Comparison of ENCODE assay signal across 8 mouse cellular contexts in genomic region chr11:97702393-97702745, GRCm38 (mm10). TPM values are rescaled to one million over a fixed set of nuclear protein-coding genes. Genes with fewer than 3 reads are reported as not detected.
DNase-seq lines count a peak whose midpoint lies in the region; ATAC-seq and TF ChIP-seq lines count a peak whose summit lies in the region.

No protein-coding gene starts in this region.

- H3K4me1 ChIP-seq in heart, embryonic 16.5 days (ENCODE audit: control insufficient read depth, insufficient read depth, low read length) = peaks cover 32% of the 10 kb centered on the region
- peaks cover 38% of the 10 kb centered on the region for H3K4me1 ChIP-seq in liver, postnatal 0 days (ENCODE audit: insufficient read depth)
- H3K4me1 ChIP-seq in neural tube, embryonic 13.5 days (replicated peaks) = peaks cover 41% of the 10 kb centered on the region

- H3K36me3 ChIP-seq in heart, embryonic 16.5 days (ENCODE audit: control insufficient read depth, insufficient read depth) = peaks cover 8% of the 10 kb centered on the region
- H3K36me3 ChIP-seq in liver, postnatal 0 days (replicated peaks; ENCODE audit: insufficient read depth, low read length) = peaks cover 20% of the 10 kb centered on the region
- peaks cover 21% of the 10 kb centered on the region for H3K36me3 ChIP-seq in neural tube, embryonic 13.5 days

- TF ChIP-seq EP300 in liver, postnatal 0 days (IDR thresholded peaks at IDR 0.05; ENCODE audit: low read depth) = no peak; the same call in 1 of the 2 replicates

- peak overlapping the region; percentile 70 for H3K9ac ChIP-seq in heart, embryonic 16.5 days (ENCODE audit: low read length)
- peak overlapping the region; percentile 22 for H3K9ac ChIP-seq in liver, postnatal 0 days (replicated peaks)
- H3K9ac ChIP-seq in neural tube, embryonic 13.5 days = peak overlapping the region; percentile 71

- DNase-seq in brain, embryonic 18.5 days (ENCODE audit: low read depth, low spot score) = peak; percentile 83
- peak; percentile 83 for DNase-seq in fibroblast of lung, adult 2 months (ENCODE audit: low read depth)
- DNase-seq in kidney, postnatal 36 days = peak; percentile 87 to 90
- DNase-seq in liver, postnatal 0 days = peak; percentile 90
- DNase-seq in telencephalon, adult 2 months (ENCODE audit: low read depth, low spot score) = peak; percentile 80

- peak overlapping the region; percentile 78 for H3K4me2 ChIP-seq in heart, embryonic 16.5 days (ENCODE audit: low read depth, low read length)
- peak overlapping the region; percentile 90 for H3K4me2 ChIP-seq in liver, postnatal 0 days (ENCODE audit: low read depth, low read length)
- peak overlapping the region; percentile 91 for H3K4me2 ChIP-seq in neural tube, embryonic 13.5 days

- no peak for TF ChIP-seq CTCF in liver, postnatal 0 days (IDR thresholded peaks at IDR 0.05; ENCODE audit: low read depth)

- WGBS in heart, embryonic 16.5 days = under 1% methylated on average over 24 of the region's 24 CpGs
- WGBS in liver, postnatal 0 days (ENCODE audit: insufficient replicate concordance) = under 1% methylated on average over 24 of the region's 24 CpGs
- under 1% methylated on average over 24 of the region's 24 CpGs for WGBS in neural tube, embryonic 13.5 days

- no peaks in the 10 kb centered on the region for H3K27me3 ChIP-seq in heart, embryonic 16.5 days (ENCODE audit: control insufficient read depth, insufficient read depth, low read length)
- peaks cover 38% of the 10 kb centered on the region for H3K27me3 ChIP-seq in liver, postnatal 0 days (ENCODE audit: insufficient read depth, low read length)
- no peaks in the 10 kb centered on the region for H3K27me3 ChIP-seq in neural tube, embryonic 13.5 days

- peak overlapping the region; percentile 89 for H3K27ac ChIP-seq in heart, embryonic 16.5 days (ENCODE audit: low read length)
- H3K27ac ChIP-seq in liver, postnatal 0 days (ENCODE audit: low read depth) = peak overlapping the region; percentile 77
- peak overlapping the region; percentile 99 for H3K27ac ChIP-seq in neural tube, embryonic 13.5 days (replicated peaks)

- H3K9me3 ChIP-seq in heart, embryonic 16.5 days (replicated peaks; ENCODE audit: control insufficient read depth, low read length) = no peaks in the 10 kb centered on the region
- no peaks in the 10 kb centered on the region for H3K9me3 ChIP-seq in liver, postnatal 0 days (ENCODE audit: low read length)
- H3K9me3 ChIP-seq in neural tube, embryonic 13.5 days = no peaks in the 10 kb centered on the region

- peak; percentile 33 for ATAC-seq in CD4-positive, CD25-positive, alpha-beta regulatory T cell, adult 4 months
- 0 out of 2 replicates have a peak, but pooled peaks have one; percentile 0 for ATAC-seq in heart, embryonic 16.5 days (replicated peaks; ENCODE audit: extremely low read depth, insufficient read depth, low FRiP score)
- ATAC-seq in liver, postnatal 0 days = peak; percentile 20; the same call in 1 of the 2 replicates
- ATAC-seq in neural tube, embryonic 13.5 days (ENCODE audit: low read depth) = no peak

- H3K4me3 ChIP-seq in heart, embryonic 16.5 days (ENCODE audit: low read length) = peak overlapping the region; percentile 95
- H3K4me3 ChIP-seq in liver, postnatal 0 days (ENCODE audit: low read depth, low read length) = peak overlapping the region; percentile 82
- H3K4me3 ChIP-seq in neural tube, embryonic 13.5 days = peak overlapping the region; percentile 82

RNA-seq across cellular contexts. Expression of gene Psmb3, which starts 0.8 kb away (rescaled TPM):
- 100 to 1,000 TPM; 453 to 558 TPM for polyA plus RNA-seq in CD4-positive, CD25-positive, alpha-beta regulatory T cell, adult 4 months (2017; shearing (Covaris generic))
- polyA plus RNA-seq in heart, embryonic 16.5 days (2015; fragmentation: Nextera tagmentation; extraction: Ambion mirVana) = 359 and 395 TPM in 2 replicates
- polyA plus RNA-seq in liver, postnatal 0 days (2015; fragmentation: Nextera tagmentation; extraction: Ambion mirVana) = 244 and 267 TPM in 2 replicates
- 444 and 473 TPM in 2 replicates for polyA plus RNA-seq in neural tube, embryonic 13.5 days (2015; fragmentation: Nextera tagmentation; extraction: Ambion mirVana)

RNA-seq across cellular contexts. Expression of gene Pcgf2, which starts 2.1 kb away (rescaled TPM):
- polyA plus RNA-seq in CD4-positive, CD25-positive, alpha-beta regulatory T cell, adult 4 months (2017; shearing (Covaris generic)) = 1 to 10 TPM; 2.9 to 4.6 TPM
- 11.4 and 14.2 TPM in 2 replicates for polyA plus RNA-seq in heart, embryonic 16.5 days (2015; fragmentation: Nextera tagmentation; extraction: Ambion mirVana)
- 1.9 TPM in 2 replicates for polyA plus RNA-seq in liver, postnatal 0 days (2015; fragmentation: Nextera tagmentation; extraction: Ambion mirVana)
- polyA plus RNA-seq in neural tube, embryonic 13.5 days (2015; fragmentation: Nextera tagmentation; extraction: Ambion mirVana) = 20.4 and 22.6 TPM in 2 replicates

RNA-seq across cellular contexts. Expression of gene Cisd3, which starts 16.7 kb away (rescaled TPM):
- polyA plus RNA-seq in CD4-positive, CD25-positive, alpha-beta regulatory T cell, adult 4 months (2017; shearing (Covaris generic)) = 10 to 100 TPM; 63.5 to 80.3 TPM
- polyA plus RNA-seq in heart, embryonic 16.5 days (2015; fragmentation: Nextera tagmentation; extraction: Ambion mirVana) = 81.1 and 86.1 TPM in 2 replicates
- polyA plus RNA-seq in liver, postnatal 0 days (2015; fragmentation: Nextera tagmentation; extraction: Ambion mirVana) = 54.6 and 63.7 TPM in 2 replicates
- polyA plus RNA-seq in neural tube, embryonic 13.5 days (2015; fragmentation: Nextera tagmentation; extraction: Ambion mirVana) = 32.9 and 40.5 TPM in 2 replicates

RNA-seq across cellular contexts. Expression of gene Mllt6, which starts 39.2 kb away (rescaled TPM):
- polyA plus RNA-seq in CD4-positive, CD25-positive, alpha-beta regulatory T cell, adult 4 months (2017; shearing (Covaris generic)) = 10 to 100 TPM in 1 of 2 experiments, 1 to 10 TPM in 1; 8.0 to 14.1 TPM
- polyA plus RNA-seq in heart, embryonic 16.5 days (2015; fragmentation: Nextera tagmentation; extraction: Ambion mirVana) = 2.1 and 2.8 TPM in 2 replicates
- 0.32 and 0.38 TPM in 2 replicates for polyA plus RNA-seq in liver, postnatal 0 days (2015; fragmentation: Nextera tagmentation; extraction: Ambion mirVana)
- 3.2 and 3.4 TPM in 2 replicates for polyA plus RNA-seq in neural tube, embryonic 13.5 days (2015; fragmentation: Nextera tagmentation; extraction: Ambion mirVana)

RNA-seq across cellular contexts. Expression of gene Pip4k2b, which starts 42.1 kb away (rescaled TPM):
- polyA plus RNA-seq in CD4-positive, CD25-positive, alpha-beta regulatory T cell, adult 4 months (2017; shearing (Covaris generic)) = 1 to 10 TPM; 1.4 to 2.2 TPM
- polyA plus RNA-seq in heart, embryonic 16.5 days (2015; fragmentation: Nextera tagmentation; extraction: Ambion mirVana) = 0.81 and 1.1 TPM in 2 replicates
- polyA plus RNA-seq in liver, postnatal 0 days (2015; fragmentation: Nextera tagmentation; extraction: Ambion mirVana) = 0.53 and 0.59 TPM in 2 replicates
- polyA plus RNA-seq in neural tube, embryonic 13.5 days (2015; fragmentation: Nextera tagmentation; extraction: Ambion mirVana) = 3.7 and 4.4 TPM in 2 replicates
